Mouse (Mus musculus) brain, adult 10 weeks (tissue): Measurements from ENCODE around the gene Tnfrsf9. TPM values are rescaled to one million over a fixed set of nuclear protein-coding genes. Genes with fewer than 3 reads are reported as not detected.

Experiments used
- polyA plus RNA-seq: library from polyadenylated mRNA; stranded (reverse); fragments of 350-450 nt; fragmentation: Illumina TruSeq; extraction: RNeasy Lipid Tissue Mini Kit (QIAGEN cat#74804); gene quantifications from one replicate; pipeline ENCODE4 v1.2.3, GENCODE M21; 2015; ENCODE audit warnings: low read depth, low replicate concordance

Gene Tnfrsf9
- polyA plus RNA-seq: 0.30 TPM

DNA sequence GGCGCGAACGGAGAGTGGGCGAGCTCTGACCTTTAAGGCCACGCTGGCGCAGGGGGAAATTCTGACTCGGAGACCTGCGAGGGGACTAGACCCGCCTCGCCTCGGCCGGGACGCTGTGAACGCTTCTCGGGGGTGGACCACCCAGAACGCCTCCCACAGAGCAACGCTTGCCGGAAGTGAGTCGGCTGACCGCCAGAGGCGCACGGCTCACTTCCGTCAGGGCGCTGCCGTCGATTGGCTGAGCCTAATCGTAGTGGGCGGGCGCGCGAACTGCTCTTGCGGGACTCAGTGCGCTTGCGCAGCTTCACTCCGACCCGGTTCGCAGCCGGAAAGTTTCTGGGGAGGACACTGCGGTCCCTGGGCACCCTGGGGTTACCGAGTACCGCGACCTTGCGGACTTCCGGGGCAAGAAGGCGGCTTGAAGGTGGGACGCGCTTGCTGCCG, at the start of gene Tnfrsf9, which contains the start of gene Park7:
Tnfrsf9 (plus strand) TSS at position 273 of the 444 bp plus-strand sequence.
Park7 (minus strand) TSS at position 148 of the 444 bp plus-strand sequence.

Other genes with a start within 250 kb of the Tnfrsf9 start
- 27.6 TPM for gene Errfi1, start 60.6 kb upstream of the Tnfrsf9 start, polyA plus RNA-seq
- gene Park7, start 125 bp upstream of the Tnfrsf9 start, polyA plus RNA-seq: 255 TPM
- gene Uts2, start 82.5 kb downstream of the Tnfrsf9 start, polyA plus RNA-seq: not detected
- gene Per3, start 130.1 kb downstream of the Tnfrsf9 start, polyA plus RNA-seq: 18.4 TPM
- gene Vamp3, start 143.4 kb downstream of the Tnfrsf9 start, polyA plus RNA-seq: 52.4 TPM
- gene Gm13090, start 175.0 kb downstream of the Tnfrsf9 start, polyA plus RNA-seq: not detected